Mouse (Mus musculus) heart, postnatal 0 days (tissue): ENCODE results near the gene Zbtb21.

Source experiments
- CTCF ChIP-seq: IDR thresholded peaks from 2 replicates; pipeline ENCODE4 v1.5.1; 2016; ENCODE audit warnings: antibody characterized with exemption, control low read depth, low read depth
- EP300 ChIP-seq: IDR thresholded peaks from 2 replicates; pipeline ENCODE4 v1.6.1; 2016; ENCODE audit warnings: antibody characterized with exemption, low read depth

DNA sequence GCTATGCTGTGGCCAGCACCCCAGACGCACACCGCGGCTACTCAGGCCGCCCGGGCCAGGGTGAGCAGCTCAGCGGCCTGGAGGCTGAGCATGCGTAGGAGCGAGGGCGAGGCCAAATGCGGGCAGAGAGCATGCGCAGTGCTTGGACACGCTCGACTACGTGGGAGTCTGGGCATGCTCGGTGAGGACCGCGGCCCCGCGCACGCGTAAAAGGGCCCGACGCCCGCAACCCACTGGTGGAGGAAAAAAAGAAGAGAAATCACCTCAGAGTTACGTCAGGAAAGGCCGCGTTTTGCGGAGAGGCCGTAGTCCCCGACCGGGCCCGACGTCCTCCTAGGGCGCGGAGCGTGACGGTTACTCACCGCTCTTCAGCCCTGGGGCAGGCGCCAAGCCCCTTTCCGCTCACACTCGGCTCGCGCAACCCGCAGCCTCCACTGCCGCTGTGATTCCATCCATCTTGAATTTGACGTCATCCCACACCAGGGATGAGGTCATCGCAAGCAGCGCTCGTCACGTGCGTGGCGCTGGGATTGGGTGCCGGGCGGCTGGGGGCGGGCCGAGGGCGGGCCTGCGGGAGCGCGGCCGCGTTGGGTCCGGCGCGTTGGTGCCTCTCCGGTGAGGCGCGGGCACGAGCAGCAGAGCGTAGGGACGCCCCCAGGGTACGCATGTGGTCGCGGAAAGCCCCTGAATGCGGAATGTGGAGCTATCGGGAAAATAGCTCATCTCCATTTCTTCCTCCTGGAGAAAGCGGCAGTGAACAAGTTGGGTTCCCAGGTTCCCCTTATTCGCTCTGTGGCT is at the start of gene Zbtb21, which contains the start of gene C2cd2:
- TF ChIP-seq EP300 (peak; percentile 39; the same call in 1 of the 2 replicates), CTCF (no peak)
